Mouse (Mus musculus) kidney, embryonic 15.5 days (tissue): ENCODE results near the gene Dhrs11. TPM values are rescaled to one million over a fixed set of nuclear protein-coding genes. Genes with fewer than 3 reads are reported as not detected.
"Not testable (repeated sequence)": the region's sequence is repeated elsewhere in the genome, so short reads cannot be mapped to it uniquely, and the experiment has no call there.

Experiments
- ATAC-seq: fragments of 200-750 bp; cut with Nextera tagmentation; replicated peaks from 2 replicates; pipeline ENCODE4 v1.8.0; 2017; ENCODE audit warnings: moderate TSS enrichment; ENCODE audit not compliant: low FRiP score
- H3K27ac ChIP-seq: fragments of 300-500 bp; sonication (generic); 2 replicates; pipeline ENCODE4 v1.5.1; 2015; ENCODE audit warnings: mild to moderate bottlenecking, inconsistent platforms
- H3K27me3 ChIP-seq: fragments of 300-500 bp; sonication (generic); 2 replicates; pipeline ENCODE4 v1.6.1; 2015; ENCODE audit warnings: inconsistent platforms
- H3K36me3 ChIP-seq: fragments of 300-500 bp; sonication (generic); 2 replicates; pipeline ENCODE4 v1.6.1; 2015; ENCODE audit warnings: inconsistent platforms
- H3K4me1 ChIP-seq: fragments of 300-500 bp; sonication (generic); 2 replicates; pipeline ENCODE4 v1.6.1; 2015; ENCODE audit warnings: inconsistent platforms
- H3K4me2 ChIP-seq: fragments of 300-500 bp; sonication (generic); 2 replicates; pipeline ENCODE4 v1.6.1; 2015; ENCODE audit warnings: moderate library complexity, mild to moderate bottlenecking, inconsistent platforms
- H3K4me3 ChIP-seq: fragments of 300-500 bp; sonication (generic); replicated peaks from 2 replicates; pipeline ENCODE4 v1.5.1; 2015; ENCODE audit warnings: mild to moderate bottlenecking, inconsistent platforms
- H3K9ac ChIP-seq: fragments of 300-500 bp; sonication (generic); 2 replicates; pipeline ENCODE4 v1.6.1; 2015; ENCODE audit warnings: mild to moderate bottlenecking, inconsistent platforms
- H3K9me3 ChIP-seq: fragments of 300-500 bp; sonication (generic); replicated peaks from 2 replicates; pipeline ENCODE4 v1.6.1; 2016; ENCODE audit warnings: inconsistent platforms
- WGBS: fragments of 180-500 bp; shearing (Covaris S2); methylation state at CpG from one replicate; pipeline ENCODE4 v1.1.7; 2015; ENCODE audit warnings: mixed read lengths; 5-methylcytosine and 5-hydroxymethylcytosine counted together
- polyA plus RNA-seq: library from polyadenylated mRNA; unstranded; fragments of >200 nt; fragmentation: Nextera tagmentation; extraction: Ambion mirVana; gene quantifications from 2 replicates; pipeline ENCODE4 v1.2.1, GENCODE M21; 2015

Dhrs11 gene
- polyA plus RNA-seq, 1 experiment from 2014 or later = 15.7 TPM

GRCm38 (mm10) chr11:84855285-84855684, 26.5 kb upstream of the Dhrs11 start:
- Histone ChIP-seq H3K9ac (no peak overlapping the region), H3K9me3 (no peaks in the 10 kb centered on the region), H3K27me3 (no peaks in the 10 kb centered on the region), H3K4me3 (no peak overlapping the region), H3K27ac (no peak overlapping the region), H3K4me2 (no peak overlapping the region), H3K36me3 (peaks cover 80% of the 10 kb centered on the region), H3K4me1 (no peaks in the 10 kb centered on the region)
- WGBS = 95% methylated on average over 6 of the region's 6 CpGs
- no peak for ATAC-seq

GRCm38 (mm10) chr11:84847475-84848090, 18.8 kb upstream of the Dhrs11 start:
- Histone ChIP-seq H3K27ac (no peak overlapping the region), H3K4me3 (no peak overlapping the region), H3K4me1 (no peaks in the 10 kb centered on the region), H3K27me3 (no peaks in the 10 kb centered on the region), H3K4me2 (no peak overlapping the region), H3K36me3 (peaks cover 80% of the 10 kb centered on the region), H3K9ac (no peak overlapping the region), H3K9me3 (no peaks in the 10 kb centered on the region)
- 83% methylated on average over 7 of the region's 7 CpGs for WGBS
- ATAC-seq = no peak

GRCm38 (mm10) chr11:84846741-84847474, 18.1 kb upstream of the Dhrs11 start:
- H3K27me3 ChIP-seq = no peaks in the 10 kb centered on the region
- no peak for ATAC-seq
- H3K36me3 ChIP-seq = peaks cover 78% of the 10 kb centered on the region
- no peak overlapping the region for H3K27ac ChIP-seq
- 96% methylated on average over 15 of the region's 15 CpGs for WGBS
- no peak overlapping the region for H3K4me2 ChIP-seq
- no peak overlapping the region for H3K9ac ChIP-seq
- no peaks in the 10 kb centered on the region for H3K9me3 ChIP-seq
- no peak overlapping the region for H3K4me3 ChIP-seq
- H3K4me1 ChIP-seq = no peaks in the 10 kb centered on the region

GRCm38 (mm10) chr11:84839330-84839729, 10.5 kb upstream of the Dhrs11 start:
- peaks cover 87% of the 10 kb centered on the region for H3K36me3 ChIP-seq
- no peak for ATAC-seq
- no peaks in the 10 kb centered on the region for H3K27me3 ChIP-seq
- no peaks in the 10 kb centered on the region for H3K9me3 ChIP-seq
- H3K4me1 ChIP-seq = no peaks in the 10 kb centered on the region
- H3K4me2 ChIP-seq = no peak overlapping the region
- WGBS = 96% methylated on average over 2 of the region's 2 CpGs
- H3K9ac ChIP-seq = no peak overlapping the region
- no peak overlapping the region for H3K27ac ChIP-seq
- H3K4me3 ChIP-seq = no peak overlapping the region

- H3K36me3 ChIP-seq = peaks cover 46% of the 10 kb centered on the region
- peaks cover 14% of the 10 kb centered on the region for H3K4me1 ChIP-seq
- 75% methylated on average over 11 of the region's 11 CpGs for WGBS
- H3K4me3 ChIP-seq = peak overlapping the region; percentile 88
- peak overlapping the region; percentile 88 for H3K27ac ChIP-seq
- not testable (repeated sequence) for ATAC-seq, H3K9me3 ChIP-seq, H3K27me3 ChIP-seq
- H3K9ac ChIP-seq = peak overlapping the region; percentile 76; the same call in 1 of the 2 replicates
- peak overlapping the region; percentile 95 for H3K4me2 ChIP-seq
Measured at GRCm38 (mm10) chr11:84829495-84829894, 701 bp upstream of the Dhrs11 start.

- peaks cover 33% of the 10 kb centered on the region for H3K36me3 ChIP-seq
- no peaks in the 10 kb centered on the region for H3K27me3 ChIP-seq
- peak overlapping the region; percentile 95 for H3K4me2 ChIP-seq
- H3K4me1 ChIP-seq = peaks cover 14% of the 10 kb centered on the region
- peak overlapping the region; percentile 88 for H3K4me3 ChIP-seq
- ATAC-seq = no peak
- peak overlapping the region; percentile 76 for H3K9ac ChIP-seq
- H3K27ac ChIP-seq = no peak overlapping the region
- 43% methylated on average over 3 of the region's 3 CpGs for WGBS
- H3K9me3 ChIP-seq = no peaks in the 10 kb centered on the region
Measured at GRCm38 (mm10) chr11:84827901-84828503, 792 bp downstream of the Dhrs11 start.

GRCm38 (mm10) chr11:84827492-84827891, 1.3 kb downstream of the Dhrs11 start:
- H3K27me3 ChIP-seq = no peaks in the 10 kb centered on the region
- no peak for ATAC-seq
- no peak overlapping the region for H3K9ac ChIP-seq
- H3K9me3 ChIP-seq = no peaks in the 10 kb centered on the region
- H3K4me1 ChIP-seq = peaks cover 14% of the 10 kb centered on the region
- peaks cover 28% of the 10 kb centered on the region for H3K36me3 ChIP-seq
- H3K27ac ChIP-seq = no peak overlapping the region
- H3K4me3 ChIP-seq = no peak overlapping the region
- H3K4me2 ChIP-seq = no peak overlapping the region

GRCm38 (mm10) chr11:84826185-84826584, 2.6 kb downstream of the Dhrs11 start:
- Histone ChIP-seq H3K4me2 (no peak overlapping the region), H3K9ac (no peak overlapping the region), H3K36me3 (peaks cover 23% of the 10 kb centered on the region), H3K27me3 (no peaks in the 10 kb centered on the region), H3K27ac (no peak overlapping the region), H3K9me3 (no peaks in the 10 kb centered on the region), H3K4me1 (peaks cover 14% of the 10 kb centered on the region), H3K4me3 (no peak overlapping the region)
- 50% methylated on average over 3 of the region's 3 CpGs for WGBS
- ATAC-seq = no peak

- Histone ChIP-seq H3K4me1 (peaks cover 14% of the 10 kb centered on the region), H3K4me3 (no peak overlapping the region), H3K27me3 (no peaks in the 10 kb centered on the region), H3K27ac (no peak overlapping the region), H3K9me3 (no peaks in the 10 kb centered on the region), H3K4me2 (no peak overlapping the region), H3K36me3 (peaks cover 15% of the 10 kb centered on the region; the same call in 1 of the 2 replicates), H3K9ac (no peak overlapping the region)
- 84% methylated on average over 10 of the region's 10 CpGs for WGBS
- ATAC-seq = no peak
Measured at GRCm38 (mm10) chr11:84825261-84825807, 3.5 kb downstream of the Dhrs11 start.

GRCm38 (mm10) chr11:84823484-84823897, 5.3 kb downstream of the Dhrs11 start:
- H3K36me3 ChIP-seq = peaks cover 8% of the 10 kb centered on the region; the same call in 1 of the 2 replicates
- no peak overlapping the region for H3K4me3 ChIP-seq
- H3K27me3 ChIP-seq = no peaks in the 10 kb centered on the region
- H3K4me2 ChIP-seq = no peak overlapping the region
- H3K9ac ChIP-seq = no peak overlapping the region
- peak; percentile 60 for ATAC-seq
- H3K27ac ChIP-seq = no peak overlapping the region
- H3K9me3 ChIP-seq = no peaks in the 10 kb centered on the region
- 68% methylated on average over 10 of the region's 10 CpGs for WGBS
- peaks cover 13% of the 10 kb centered on the region for H3K4me1 ChIP-seq

GRCm38 (mm10) chr11:84822487-84822886, 6.3 kb downstream of the Dhrs11 start:
- 88% methylated on average over 5 of the region's 5 CpGs for WGBS
- Histone ChIP-seq H3K27me3 (no peaks in the 10 kb centered on the region), H3K36me3 (peaks cover 8% of the 10 kb centered on the region; the same call in 1 of the 2 replicates), H3K9ac (no peak overlapping the region), H3K4me2 (no peak overlapping the region), H3K9me3 (no peaks in the 10 kb centered on the region), H3K4me3 (no peak overlapping the region), H3K27ac (no peak overlapping the region), H3K4me1 (peaks cover 6% of the 10 kb centered on the region; the same call in 1 of the 2 replicates)
- no peak for ATAC-seq
